Mouse (Mus musculus): ENCODE data around the gene Col8a1.
A peak's percentile ranks its signal among the peaks of the same experiment; 100 is the strongest.

Gene Col8a1

DNA sequence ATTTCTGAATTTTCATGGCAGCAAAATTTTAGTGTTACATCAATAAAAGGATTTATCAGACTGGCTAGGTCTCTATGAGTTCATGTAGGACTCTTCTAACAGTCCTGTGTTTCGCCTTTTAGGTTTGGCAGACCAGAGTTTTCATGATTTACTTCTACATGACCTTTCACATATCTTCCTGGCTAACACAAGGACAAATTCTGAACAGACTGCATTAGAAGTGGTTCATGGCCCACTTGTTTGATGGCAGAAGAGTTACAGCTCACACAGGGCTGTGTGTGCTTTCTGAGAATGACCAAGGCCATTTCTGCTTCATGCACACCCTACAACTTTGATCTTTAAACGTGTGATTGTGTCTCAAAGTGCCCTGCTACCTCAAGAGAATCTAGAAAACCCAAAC, 82.3 kb downstream of the Col8a1 start:
- DNase-seq (ENCODE audit: low read depth, low spot score), result no peak

DNA sequence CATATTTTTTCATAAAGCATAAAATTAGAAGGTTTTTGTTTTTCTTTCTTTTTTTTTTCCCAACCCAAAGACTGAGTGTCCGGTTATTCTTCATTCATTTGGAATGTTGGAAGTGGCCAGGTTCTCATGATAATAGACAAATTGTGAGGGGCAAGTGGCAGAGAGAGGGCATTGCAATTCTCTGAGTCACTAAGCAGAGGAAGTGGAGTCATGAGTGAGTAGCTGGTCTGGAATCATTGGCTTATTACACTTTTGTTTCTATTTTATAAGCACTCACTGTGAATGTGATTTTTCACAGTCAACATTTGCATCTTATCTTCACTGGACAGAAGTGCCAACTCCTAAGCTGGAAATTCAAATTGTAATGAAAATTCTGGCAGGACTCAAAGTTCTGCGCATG, 82.9 kb downstream of the Col8a1 start:
- DNase-seq (ENCODE audit: low read depth, low spot score), result no peak

GRCm38 (mm10) chr16:57669348-57669747, 85.2 kb downstream of the Col8a1 start:
- DNase-seq (ENCODE audit: low read depth, low spot score), result peak; percentile 42

DNA sequence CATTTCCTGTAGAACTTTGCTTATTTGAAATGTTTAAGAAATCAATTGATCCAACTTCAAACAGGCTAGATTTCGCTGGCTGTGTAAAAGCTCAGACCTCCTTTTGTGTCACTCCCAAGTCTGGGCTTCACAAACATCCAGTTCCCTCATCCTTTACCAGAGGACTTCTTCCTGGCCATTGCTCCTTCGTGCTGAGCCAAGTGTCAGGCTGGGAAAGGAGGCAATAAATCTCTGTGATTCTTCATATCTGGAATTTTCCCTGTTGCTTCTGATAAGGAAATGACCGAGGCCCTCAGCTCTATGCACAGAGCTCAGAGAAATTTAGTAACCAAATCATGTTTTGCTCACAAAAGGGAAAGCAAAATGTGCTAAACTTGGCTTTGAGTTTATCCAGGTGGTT, 91.9 kb downstream of the Col8a1 start:
- no peak for DNase-seq (ENCODE audit: low read depth, low spot score)

GRCm38 (mm10) chr16:57649888-57650287, 104.6 kb downstream of the Col8a1 start:
- DNase-seq (ENCODE audit: low read depth, low spot score), result no peak

GRCm38 (mm10) chr16:57641346-57641885, 113.1 kb downstream of the Col8a1 start:
- no peak for DNase-seq (ENCODE audit: low read depth, low spot score)

DNA sequence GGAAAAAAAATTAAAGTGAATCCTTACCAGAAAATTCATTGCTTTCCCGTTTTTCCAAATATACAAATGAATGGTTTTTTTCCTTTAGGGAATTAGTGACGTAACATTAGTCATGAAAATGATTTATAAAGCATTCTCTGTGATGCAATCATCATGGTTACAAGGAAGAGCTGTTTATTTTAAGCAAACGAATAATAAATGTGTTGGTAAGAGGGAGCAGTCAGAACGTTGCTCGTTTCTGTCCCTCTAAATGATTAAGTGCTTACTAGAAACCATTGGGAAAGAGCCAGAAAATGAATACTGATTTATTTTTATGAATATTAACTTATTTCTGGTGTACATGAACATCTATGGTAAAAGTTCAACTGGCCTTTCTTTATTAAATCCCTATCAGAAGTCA, 119.8 kb downstream of the Col8a1 start:
- DNase-seq (ENCODE audit: low read depth, low spot score), result no peak

DNA sequence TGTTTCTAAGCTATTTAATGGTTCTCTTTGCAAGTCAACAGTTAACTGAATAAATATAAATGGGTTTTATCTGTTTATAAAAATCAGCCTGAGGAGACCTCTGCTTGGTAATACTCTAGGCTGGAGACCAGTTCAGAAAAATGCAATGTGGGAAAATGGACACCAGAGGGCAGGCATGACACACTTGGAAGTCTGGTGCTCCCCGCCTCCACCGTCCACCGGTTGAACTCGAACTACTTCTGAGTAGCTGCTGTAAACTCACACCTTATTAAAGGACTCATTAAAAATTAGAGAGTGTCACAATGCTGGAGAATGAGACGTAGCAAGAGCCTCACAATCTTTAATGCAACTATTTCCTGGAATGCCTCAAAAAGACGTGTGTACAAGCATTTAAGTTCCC, 120.3 kb downstream of the Col8a1 start:
- DNase-seq (ENCODE audit: low read depth, low spot score), result peak; percentile 69

- peak; percentile 37 for DNase-seq (ENCODE audit: low read depth, low spot score)
These were observed 142.8 kb downstream of the Col8a1 start for GRCm38 (mm10) chr16:57611768-57612167.

DNA sequence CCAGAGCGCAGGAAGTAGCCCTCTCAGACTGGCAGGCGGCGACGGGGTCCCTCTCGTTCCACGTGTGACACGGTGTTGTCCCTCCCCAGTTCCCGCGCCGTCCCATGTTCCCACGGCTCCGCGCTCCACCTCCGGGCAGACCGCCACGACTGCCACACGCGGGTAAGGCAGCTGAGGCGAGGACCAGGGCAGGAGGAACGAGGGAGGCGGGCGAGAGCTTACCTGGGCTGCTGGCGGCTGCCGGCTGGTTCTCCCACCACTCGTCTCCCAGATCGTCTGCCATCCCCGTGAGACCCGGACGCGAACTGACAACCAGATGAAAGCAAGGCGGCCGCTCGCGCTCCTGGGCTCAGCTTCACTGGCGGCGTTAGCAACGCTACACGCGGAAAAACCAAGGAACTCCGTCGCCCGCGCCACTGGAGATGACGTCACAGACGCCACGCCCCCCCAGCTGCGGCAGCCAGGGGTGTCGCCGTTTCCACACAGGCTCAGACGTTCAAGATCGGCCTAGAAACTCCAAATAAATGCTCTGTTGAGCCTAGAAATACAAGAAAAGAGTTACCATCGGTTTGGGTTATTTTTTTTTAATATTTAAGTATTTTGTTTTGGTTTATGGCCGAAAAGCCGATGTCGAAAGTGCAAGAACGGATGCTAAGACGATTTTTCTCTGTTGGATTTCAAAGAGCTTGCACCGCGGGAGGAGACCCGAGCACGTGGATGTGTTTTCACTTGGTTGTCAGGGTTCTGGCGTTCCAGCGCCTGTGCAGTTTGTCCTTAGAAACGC, 147.9 kb downstream of the Col8a1 start, which contains the start of gene Cmss1:
Gene Cmss1, minus strand, starts transcription at position 421 of the 784 bp plus-strand sequence.
- DNase-seq (ENCODE audit: low read depth, low spot score), result peak; percentile 79

GRCm38 (mm10) chr16:57601031-57601430, 153.5 kb downstream of the Col8a1 start:
- DNase-seq (ENCODE audit: low read depth, low spot score), result no peak

DNA sequence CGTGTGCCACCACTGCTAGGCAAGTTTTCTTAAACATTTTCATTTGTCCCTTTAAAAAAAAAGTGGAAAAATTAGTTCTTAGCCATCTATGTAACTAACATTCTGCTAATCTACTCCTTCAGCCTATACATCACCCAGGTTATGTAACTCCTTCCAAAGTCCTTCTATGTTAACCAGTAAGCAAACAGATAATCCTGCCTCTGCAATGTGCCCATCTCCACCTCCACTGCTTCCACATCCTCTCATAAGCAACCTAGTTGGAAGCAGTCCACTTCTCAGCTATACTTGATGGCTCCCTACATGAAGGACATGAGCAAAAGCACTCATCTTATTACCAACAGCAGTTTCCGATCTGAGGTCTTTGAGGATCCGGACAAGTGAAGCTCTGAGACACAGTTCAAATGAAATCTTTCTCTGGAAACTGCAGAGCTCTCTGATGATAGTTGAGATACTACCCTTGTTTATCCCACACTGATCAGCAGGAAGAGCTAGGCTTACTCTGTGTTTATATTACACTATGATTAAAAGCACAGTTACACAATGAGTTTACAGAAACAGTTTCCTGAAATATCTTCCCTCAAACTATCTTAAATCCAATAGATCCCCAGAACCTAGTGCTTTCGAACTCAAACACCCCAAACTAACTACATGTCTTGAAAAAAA, 157.1 kb downstream of the Col8a1 start:
- no peak for DNase-seq (ENCODE audit: low read depth, low spot score)

- DNase-seq (ENCODE audit: low read depth, low spot score), result peak; percentile 55
These were observed 160.9 kb downstream of the Col8a1 start for GRCm38 (mm10) chr16:57593422-57594157.

DNA sequence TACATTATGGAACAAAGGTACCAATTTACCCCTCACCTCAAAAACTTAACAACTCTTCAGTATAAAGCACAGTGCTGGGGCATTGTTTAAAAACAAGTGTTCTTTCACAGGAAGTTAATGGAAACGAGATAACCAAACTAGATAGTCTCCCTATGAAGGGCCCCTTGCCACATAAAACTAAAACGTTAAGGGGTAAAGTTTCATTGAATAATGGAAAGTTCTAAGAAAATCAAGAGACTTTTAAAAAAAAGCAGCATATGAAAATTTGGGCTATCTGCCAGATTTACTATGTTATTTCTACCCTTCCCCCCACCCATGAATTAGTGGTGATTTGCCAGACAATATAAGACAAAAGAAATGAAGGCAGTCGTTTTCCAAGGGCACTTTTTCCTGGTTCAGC, 169.3 kb downstream of the Col8a1 start:
- DNase-seq (ENCODE audit: low read depth, low spot score), result no peak

DNA sequence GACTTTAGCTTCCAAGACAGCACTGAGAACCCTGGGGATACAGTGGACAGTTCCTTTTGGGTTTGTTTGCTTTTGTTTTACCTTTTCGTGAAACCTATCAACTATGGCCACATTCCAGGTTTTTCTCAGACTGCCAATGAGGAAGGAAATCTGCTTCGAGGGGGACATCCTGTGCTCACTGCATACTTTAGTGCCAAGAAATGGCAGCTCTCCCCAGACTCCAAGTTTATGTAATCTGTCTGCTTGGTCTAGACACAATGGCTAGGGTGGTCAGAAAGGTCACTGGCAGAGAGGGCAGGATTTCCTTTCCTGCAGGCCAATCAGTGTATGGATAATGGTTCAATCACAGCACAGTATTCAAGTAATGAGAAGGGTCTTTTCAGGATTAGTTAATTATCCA, 172.5 kb downstream of the Col8a1 start:
- DNase-seq (ENCODE audit: low read depth, low spot score), result no peak

DNA sequence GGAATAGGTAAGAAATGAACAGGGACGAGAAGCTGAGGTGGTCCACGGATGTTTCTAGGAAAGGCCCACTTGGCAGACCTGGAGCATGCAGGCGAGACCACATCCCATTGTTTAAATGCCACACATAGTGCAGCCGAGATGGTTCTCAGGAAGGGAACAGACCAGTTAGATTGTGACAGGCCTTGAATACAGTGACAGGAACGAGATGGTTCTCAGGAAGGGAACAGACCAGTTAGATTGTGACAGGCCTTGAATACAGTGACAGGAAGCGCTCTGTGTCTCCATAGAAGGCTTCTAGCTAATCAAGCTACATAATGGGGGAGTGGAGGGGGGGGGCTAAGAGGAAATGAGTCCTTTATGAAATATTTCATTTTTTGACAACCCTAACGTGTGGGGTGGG, 174.5 kb downstream of the Col8a1 start:
- DNase-seq (ENCODE audit: low read depth, low spot score), result no peak

- no peak for DNase-seq (ENCODE audit: low read depth, low spot score)
These were observed 177.0 kb downstream of the Col8a1 start for GRCm38 (mm10) chr16:57577519-57577918.

GRCm38 (mm10) chr16:57575764-57576388, 178.7 kb downstream of the Col8a1 start:
- DNase-seq (ENCODE audit: low read depth, low spot score), result no peak
